Mouse (Mus musculus) adrenal gland, adult 10 weeks (tissue): ENCODE measurements around the gene Lrrc38. TPM values are rescaled to one million over a fixed set of nuclear protein-coding genes. Genes with fewer than 3 reads are reported as not detected.

ENCODE experiments used
- polyA plus RNA-seq: library from polyadenylated mRNA; stranded (reverse); fragments of 350-450 nt; fragmentation: Illumina TruSeq; extraction: RNeasy Lipid Tissue Mini Kit (QIAGEN cat#74804); gene quantifications from one replicate; pipeline ENCODE4 v1.2.3, GENCODE M21; 2014; ENCODE audit warnings: low read depth, low replicate concordance

Lrrc38 gene
- not detected for polyA plus RNA-seq

GRCm38 (mm10) chr4:143349484-143349906, at the start of gene Lrrc38:
TSS of gene Lrrc38 (plus strand) at chr4:143349757.

DNA sequence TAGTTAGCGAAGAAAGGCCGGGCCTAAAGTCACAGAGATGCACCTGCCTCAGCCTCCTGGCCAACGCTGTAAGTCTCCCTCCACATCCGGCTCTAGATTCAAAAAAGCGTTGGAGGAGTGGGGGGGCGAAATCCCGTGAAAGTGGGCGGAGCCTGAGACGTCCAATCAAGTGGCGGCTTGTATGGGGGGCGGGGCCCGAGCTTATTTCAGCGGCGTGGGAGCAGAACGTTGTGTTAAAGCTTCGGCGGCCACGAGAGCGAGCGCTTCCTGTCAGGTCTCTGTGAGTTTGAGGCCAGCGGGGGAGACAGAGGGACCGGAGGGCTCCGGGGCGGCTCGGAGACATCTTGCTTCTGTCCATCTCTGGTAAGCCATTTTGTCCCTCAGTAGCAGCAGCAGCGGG, 44.6 kb downstream of the Lrrc38 start, which contains the start of gene Pramel1:
Pramel1 (plus strand) TSS at position 248 of the 400 bp plus-strand sequence.

DNA sequence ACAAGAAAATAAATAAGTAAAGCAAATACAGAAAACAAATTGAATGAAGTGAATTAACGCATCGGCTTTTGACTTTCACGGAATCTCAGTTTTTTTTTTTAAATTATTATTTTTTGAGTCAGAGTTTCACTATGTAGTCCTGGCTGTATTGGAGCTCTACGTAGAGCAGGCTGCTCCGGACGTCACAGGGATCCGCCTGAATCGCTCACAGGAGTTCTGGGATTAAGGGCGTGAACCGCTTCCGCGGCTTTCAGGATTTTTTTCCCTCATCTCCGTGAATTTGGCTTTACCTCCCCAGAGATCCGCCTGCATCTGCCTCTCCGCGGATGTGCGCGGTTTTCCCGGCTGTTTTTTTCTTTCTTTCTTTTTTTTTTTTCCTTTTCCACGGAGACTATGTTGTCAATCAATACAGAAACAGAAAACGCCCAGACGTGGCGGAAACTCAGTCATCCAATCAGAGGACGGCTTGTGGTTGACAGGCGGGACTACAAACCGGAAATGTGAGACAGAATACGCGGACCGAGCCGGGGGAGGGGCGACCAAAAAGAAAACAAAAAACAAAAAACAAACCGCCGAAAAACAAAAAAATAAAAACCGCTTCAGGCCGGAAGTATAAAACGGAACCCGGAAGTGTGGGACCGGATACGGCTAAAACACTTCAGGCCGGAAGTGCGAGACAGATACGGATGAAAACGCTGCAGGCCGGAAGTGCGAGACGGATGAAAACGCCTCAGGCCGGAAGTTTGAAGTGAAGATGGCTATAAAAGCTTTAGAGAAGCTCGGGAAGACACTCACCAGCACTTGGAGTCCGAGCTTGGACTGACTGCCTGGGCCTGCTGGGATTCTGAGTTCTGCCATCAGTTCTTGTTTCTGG, 62.9 kb downstream of the Lrrc38 start, which contains the start of gene Pramef8:
Pramef8 (plus strand) TSS at position 208 of the 874 bp plus-strand sequence.

Other genes starting within 250 kb of the Lrrc38 start
- gene Prdm2, start 136.8 kb upstream of the Lrrc38 start, polyA plus RNA-seq, result 20.9 TPM
- 4.6 TPM for gene Pdpn, start 50.2 kb upstream of the Lrrc38 start, polyA plus RNA-seq
- not detected for gene Pramel1, start 44.7 kb downstream of the Lrrc38 start, polyA plus RNA-seq
- gene Pramef8, start 62.7 kb downstream of the Lrrc38 start, polyA plus RNA-seq, result 17.4 TPM
- not detected for gene Oog4, start 100.6 kb downstream of the Lrrc38 start, polyA plus RNA-seq
- not detected for gene Gm13043, start 161.6 kb downstream of the Lrrc38 start, polyA plus RNA-seq
- gene Gm13040, start 186.2 kb downstream of the Lrrc38 start, polyA plus RNA-seq, result not detected
- gene BC080695, start 201.9 kb downstream of the Lrrc38 start, polyA plus RNA-seq, result not detected
- not detected for gene Gm13057, start 202.0 kb downstream of the Lrrc38 start, polyA plus RNA-seq